Mouse (Mus musculus) megakaryocyte, adult 5-6 weeks (primary cell): ENCODE data around the gene Tnfaip3. TPM values are rescaled to one million over a fixed set of nuclear protein-coding genes. Genes with fewer than 3 reads are reported as not detected.
A peak's percentile ranks its signal among the peaks of the same experiment; 100 is the strongest.

Source experiments
- ATAC-seq: 2 replicates; pipeline ENCODE4 v1.8.0; 2016; ENCODE audit warnings: mild to moderate bottlenecking, inconsistent platforms; ENCODE audit not compliant: poor library complexity, severe bottlenecking
- total RNA-seq, 2 experiments: library from RNA; stranded (forward) in 1 of 2; stranded (reverse) in 1 of 2; fragments of 153-499, 151-499 nt in 1 of 2; fragments of 221-1000, 200-1000 nt in 1 of 2; gene quantifications; 2 replicates each; pipeline versions ENCODE4 v1.2.3 to v1.2.4; 2015 to 2017

Gene Tnfaip3
- total RNA-seq, 2 experiments from 2014 or later = 21.2 to 29.6 TPM

GRCm38 (mm10) chr10:18974486-18974885 is 41.0 kb downstream of the Tnfaip3 start:
- no peak for ATAC-seq

DNA sequence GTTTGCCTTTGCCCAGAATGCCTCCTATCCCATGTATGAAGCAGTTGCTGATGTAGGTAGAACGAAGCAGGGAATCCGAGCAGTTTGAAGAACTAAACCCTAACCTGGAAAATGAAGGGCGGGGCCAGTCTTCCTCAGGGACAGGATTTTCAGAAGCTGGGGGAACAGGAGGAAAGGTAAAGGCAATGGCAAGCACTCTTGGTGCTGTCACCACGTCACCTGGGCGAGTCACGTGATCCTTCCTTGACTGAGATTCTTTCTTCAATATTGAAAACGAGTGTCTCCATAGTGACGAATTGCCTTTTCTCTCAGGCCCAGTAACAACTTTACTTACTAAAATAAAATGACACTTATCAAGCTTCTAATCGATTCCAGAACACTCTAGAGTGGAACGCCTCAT is 48.6 kb downstream of the Tnfaip3 start:
- ATAC-seq = no peak

- ATAC-seq = no peak
Observed at GRCm38 (mm10) chr10:18965601-18966000, 49.9 kb downstream of the Tnfaip3 start.

- peak; percentile 70 for ATAC-seq
Observed at GRCm38 (mm10) chr10:18964856-18965255, 50.6 kb downstream of the Tnfaip3 start.

- ATAC-seq = no peak
Observed at GRCm38 (mm10) chr10:18959777-18960492, 55.5 kb downstream of the Tnfaip3 start.

DNA sequence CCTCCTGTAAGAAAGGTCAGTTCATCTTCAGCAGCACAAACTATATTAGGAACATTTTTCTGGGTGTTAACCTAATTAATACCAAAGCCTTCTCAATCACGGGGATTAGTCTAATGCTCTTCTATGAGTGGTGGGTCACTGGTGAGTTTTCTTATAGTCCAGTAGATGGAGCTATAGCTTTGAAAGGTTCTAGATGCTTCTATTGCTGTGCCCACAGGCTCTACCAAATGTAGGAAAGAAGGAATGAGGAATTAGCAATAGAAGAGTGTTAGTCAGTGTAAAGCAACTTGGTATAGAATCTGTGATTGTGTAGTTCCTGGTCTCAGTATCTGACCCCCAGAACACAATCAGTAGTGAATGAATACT is 61.8 kb downstream of the Tnfaip3 start:
- ATAC-seq = peak; percentile 69

GRCm38 (mm10) chr10:18953011-18953705 is 62.3 kb downstream of the Tnfaip3 start:
- no peak for ATAC-seq

Other genes starting within 250 kb of the Tnfaip3 start
- gene Gm4922, start 228.9 kb downstream of the Tnfaip3 start, total RNA-seq (2015) = not detected in 2 replicates
- not detected in 2 replicates for gene Gm4922, start 228.9 kb downstream of the Tnfaip3 start, total RNA-seq (2017)
- gene Perp, start 170.6 kb downstream of the Tnfaip3 start, total RNA-seq (2015) = 2.8 and 3.1 TPM in 2 replicates
- 4.1 and 4.6 TPM in 2 replicates for gene Perp, start 170.6 kb downstream of the Tnfaip3 start, total RNA-seq (2017)